Mouse (Mus musculus): ENCODE measurements at regions not wholly inside any gene's neighbourhood (a gene's known extent, or its start where the extent isn't known, plus 50 kb on each side); places are given as distances from the start of the nearest gene placed in this dataset.

DNA sequence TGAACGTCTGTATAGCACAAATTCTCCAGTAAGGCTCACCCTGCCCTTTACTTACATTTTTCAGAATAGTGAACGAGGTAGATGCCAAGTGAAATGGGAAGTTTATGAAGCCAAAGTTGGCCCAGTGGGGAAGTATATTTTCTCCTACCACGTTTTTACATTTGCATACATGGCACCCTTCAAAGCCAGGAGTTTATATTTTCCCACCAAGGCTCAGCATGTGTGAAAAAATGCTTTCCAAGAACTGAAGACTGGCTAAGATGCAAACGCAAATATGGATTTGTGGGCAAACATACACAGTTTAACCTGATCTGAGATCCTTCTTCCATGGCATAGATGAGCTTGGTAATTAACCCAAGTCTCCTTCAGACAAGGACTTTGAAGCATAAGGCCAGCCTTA is 2209.4 kb upstream of the Gm7489 start:
- no peak for DNase-seq

DNA sequence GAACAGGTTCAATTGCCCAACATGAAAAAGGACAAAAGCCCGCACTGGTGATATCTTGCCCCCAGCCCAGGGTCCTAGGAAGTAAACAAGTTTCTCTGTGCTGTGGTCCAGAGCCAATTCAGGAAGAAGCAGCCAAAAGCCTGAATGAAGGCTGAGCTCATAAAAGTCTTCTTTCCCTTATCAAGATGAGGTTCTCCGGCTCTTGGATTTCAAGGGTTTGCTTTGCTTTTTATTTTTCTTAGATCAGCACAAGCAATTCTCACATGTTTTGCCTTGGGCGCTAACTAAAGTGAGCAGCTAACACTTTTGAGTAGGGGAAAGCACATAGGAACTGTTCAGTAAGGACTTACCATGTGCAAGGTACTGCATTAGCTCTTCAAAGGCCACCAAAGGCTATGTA is 2208.0 kb upstream of the Gm7489 start:
- no peak for DNase-seq

DNA sequence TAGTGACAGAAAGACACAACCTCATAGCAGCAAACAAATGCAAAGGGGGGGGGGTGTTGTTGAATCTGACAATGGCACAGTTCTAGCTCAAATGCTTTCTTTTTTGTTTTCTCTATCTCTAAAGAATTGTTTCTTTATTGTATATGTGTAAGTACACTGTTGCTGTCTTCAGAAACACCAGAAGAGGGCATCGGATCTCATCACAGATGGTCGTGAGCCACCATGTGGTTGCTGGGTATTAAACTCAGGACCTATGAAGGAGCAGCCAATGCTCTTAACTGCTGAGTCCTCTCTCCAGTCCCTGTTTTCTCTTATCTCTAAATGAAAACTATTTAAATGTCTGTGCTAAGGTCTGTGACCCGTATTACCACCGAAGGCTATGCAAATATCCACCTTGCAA is 2207.4 kb upstream of the Gm7489 start:
- no peak for DNase-seq

DNA sequence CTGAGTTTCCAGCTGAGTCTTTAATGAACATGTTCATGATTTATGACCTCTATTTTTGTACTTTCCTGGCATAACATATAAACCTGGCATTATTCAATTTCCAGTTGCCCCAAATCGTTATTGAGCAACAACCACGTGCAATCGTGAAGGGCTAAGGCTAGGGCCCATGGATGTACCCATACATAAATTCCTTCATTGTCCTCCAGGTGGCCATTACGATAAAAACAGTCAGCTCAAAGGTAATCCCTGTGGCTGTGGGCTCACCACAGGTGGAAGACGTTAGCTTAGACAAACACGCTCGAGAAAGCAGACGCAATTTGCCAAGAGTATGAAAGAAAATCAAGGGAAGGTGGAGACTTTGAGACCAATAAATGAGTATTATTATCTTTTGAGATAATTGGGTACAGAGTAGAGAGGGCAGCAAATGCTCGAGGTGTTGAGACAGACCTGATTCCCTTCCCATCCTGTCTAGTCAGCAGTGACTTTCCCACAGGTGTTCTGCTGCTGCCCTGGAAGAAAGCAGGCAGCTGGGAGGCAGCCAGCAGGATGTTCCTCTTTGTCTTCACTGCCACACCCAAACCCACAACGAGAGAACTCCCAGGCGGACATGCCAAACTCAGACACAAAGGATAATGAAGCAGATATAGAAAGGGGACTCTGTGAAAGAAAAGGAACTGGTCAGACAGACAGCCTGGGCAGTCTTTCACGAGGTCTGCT is 2205.4 kb upstream of the Gm7489 start:
- DNase-seq: no peak

DNA sequence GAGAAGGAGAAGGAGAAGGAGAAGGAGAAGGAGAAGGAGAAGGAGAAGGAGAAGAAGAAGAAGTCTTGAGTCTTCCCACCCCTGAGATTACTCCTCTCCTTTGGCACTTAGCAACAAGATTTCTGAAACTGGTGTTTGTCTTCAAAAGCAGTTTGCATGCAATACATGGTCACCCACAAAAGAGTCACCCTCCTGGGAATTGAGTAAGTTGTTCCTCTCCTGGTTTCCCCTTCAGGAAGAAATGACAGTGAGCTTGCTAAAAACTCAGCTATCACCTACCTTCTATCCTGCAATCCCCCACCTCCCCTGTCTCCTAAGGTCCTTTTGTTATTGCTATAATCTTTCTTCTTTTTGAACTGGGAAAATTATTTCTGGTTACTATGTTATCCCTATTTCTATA is 2204.2 kb upstream of the Gm7489 start:
- DNase-seq: no peak

DNA sequence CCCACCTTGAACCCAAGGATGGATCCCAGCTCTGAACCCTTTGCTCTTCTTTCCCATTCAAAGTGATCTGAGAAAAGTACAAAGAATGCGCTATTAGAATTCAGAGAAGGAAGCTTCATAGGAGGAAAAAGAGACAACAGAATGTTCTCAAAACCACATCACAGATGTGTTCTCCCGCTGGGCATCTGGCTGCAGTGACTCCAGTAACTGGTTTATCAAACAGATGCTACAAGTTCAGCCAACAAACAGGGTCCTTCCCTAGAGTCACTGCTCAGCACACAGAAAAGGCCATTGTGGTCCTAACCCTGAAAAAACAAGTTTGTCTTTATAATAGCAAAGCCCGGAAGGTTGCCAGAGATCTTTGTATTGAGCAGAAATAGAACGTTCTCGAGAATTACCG is 2203.5 kb upstream of the Gm7489 start:
- no peak for DNase-seq

DNA sequence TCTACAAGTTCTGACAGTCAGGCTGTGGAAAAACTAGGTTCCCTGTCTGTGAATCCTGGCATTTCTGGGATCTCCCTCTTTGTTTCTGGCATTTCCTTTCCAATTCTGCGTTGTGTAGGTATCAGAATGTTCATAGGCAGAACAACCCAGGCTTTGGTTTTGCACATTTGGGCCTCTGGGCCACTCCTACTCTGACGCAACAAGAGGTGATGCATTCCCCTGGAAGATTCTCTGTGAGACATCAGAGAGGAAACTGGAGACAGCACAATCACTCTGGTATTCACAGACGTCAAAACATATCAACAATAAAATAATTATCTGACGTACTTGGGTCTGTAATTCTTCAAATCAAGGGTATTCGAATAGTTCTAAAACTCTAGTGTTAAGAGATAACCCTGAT is 2202.4 kb upstream of the Gm7489 start:
- DNase-seq: no peak

DNA sequence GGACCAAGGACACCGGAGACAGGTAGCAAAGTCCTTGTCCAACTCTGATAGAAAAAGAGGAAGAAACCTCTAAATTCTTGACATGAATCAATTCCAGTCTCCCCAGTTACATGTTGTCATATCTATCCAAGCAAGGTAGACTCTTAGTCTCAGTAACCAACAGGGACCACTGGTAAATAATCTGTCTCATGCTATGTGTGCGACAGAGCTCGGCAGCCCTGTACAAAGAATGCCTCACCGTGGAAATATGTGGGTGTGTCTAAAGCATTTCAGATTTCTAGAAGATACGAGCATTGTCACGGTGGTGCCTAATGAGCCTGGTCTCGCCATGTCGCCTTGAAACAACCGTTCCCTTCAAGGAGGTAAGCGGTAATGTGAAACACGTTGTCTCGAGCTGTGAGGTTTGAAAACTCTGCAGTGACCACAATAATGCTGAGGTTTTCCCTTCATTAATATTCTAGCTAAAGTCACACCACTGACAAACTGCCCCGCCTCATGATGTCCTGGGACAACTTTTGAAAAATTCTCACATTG is 2197.6 kb upstream of the Gm7489 start:
- DNase-seq: no peak

DNA sequence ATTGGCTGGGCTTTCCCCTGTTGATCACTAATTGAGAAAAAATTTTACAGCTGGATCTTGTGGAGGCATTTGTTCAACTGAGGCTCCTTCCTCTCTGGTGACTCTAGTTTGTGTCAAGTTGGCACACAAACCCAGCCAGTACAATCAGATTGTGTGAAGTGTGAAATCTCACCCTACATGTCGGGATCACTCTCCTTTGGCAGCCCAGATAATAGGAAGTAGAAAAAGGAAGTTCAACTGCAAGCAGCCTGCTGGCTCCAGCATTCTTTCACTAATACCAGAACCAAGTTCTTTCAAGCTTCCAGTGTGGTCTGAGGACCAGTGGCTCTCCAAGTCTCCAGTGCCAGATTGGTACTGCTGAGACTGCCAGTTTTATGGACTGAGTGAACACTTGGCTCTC is 2195.2 kb upstream of the Gm7489 start:
- no peak for DNase-seq

DNA sequence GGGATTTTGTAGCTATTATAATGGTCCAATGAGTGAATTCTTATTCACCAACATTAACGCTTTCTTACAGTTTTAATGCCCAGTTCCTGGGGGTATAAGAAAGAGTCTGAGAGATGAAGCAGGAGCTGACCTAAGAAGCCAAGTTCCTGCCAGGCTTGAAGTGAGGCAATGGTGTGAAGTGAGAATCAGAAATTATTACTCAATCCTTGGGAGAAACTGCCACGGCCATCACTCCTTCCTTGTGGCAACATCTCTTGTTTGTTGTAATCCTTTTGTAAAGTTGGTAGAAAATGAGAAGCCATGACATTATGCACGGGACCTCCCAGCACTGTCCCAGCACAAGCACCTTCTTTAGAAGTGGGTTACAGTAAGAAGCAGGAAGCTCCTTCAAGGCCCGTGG is 2192.0 kb upstream of the Gm7489 start:
- DNase-seq: no peak

DNA sequence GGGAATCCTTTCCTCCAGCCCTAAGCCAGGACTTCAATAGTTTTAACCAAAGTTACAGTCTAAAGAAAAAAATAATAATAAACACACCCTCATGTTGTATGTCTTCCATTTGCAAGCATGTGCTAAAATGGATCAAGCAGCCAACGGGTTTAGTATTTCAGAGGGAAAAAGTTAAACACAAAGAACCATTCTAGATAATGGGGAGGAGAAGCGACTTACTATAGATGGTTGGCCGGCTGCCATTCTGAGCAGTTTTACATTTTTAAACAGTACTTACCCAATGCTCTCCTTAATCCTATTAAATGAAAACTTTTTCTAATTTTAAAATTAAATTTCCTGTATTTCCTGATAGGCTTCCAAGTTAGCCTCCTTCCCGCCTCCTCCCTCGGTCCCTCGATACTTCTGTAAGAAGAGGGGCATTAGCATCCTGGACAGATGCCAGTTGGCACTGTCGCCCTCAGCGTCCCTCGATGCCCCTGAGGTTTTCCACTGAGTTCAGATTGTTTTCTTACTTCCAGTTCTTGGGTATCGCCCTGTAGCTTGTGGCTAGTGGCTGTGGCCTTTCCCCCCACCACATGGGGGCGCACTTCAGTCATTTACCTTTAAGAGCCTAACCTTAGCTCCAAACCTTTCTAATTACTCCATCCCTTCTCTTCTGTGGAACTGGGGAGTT is 2188.2 kb upstream of the Gm7489 start:
- DNase-seq: peak; percentile 6

DNA sequence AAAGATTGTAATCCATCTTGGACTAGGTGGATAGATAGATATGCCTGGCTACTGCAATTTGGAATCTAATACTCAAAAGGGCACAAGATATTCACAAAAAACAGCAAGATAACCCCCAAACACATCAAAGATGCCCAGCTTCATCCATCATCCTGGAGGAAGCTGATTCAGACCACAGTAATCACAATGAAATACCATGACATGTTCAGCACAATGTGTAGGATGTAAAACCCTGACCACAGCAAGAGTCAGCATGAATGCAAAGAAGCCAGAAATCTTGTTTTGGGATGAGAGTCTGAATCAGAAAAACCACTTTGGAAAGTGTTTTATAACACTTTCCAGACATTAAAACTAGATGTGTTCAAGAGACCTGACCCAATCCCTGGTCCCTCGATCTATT is 2180.5 kb upstream of the Gm7489 start:
- DNase-seq: no peak

DNA sequence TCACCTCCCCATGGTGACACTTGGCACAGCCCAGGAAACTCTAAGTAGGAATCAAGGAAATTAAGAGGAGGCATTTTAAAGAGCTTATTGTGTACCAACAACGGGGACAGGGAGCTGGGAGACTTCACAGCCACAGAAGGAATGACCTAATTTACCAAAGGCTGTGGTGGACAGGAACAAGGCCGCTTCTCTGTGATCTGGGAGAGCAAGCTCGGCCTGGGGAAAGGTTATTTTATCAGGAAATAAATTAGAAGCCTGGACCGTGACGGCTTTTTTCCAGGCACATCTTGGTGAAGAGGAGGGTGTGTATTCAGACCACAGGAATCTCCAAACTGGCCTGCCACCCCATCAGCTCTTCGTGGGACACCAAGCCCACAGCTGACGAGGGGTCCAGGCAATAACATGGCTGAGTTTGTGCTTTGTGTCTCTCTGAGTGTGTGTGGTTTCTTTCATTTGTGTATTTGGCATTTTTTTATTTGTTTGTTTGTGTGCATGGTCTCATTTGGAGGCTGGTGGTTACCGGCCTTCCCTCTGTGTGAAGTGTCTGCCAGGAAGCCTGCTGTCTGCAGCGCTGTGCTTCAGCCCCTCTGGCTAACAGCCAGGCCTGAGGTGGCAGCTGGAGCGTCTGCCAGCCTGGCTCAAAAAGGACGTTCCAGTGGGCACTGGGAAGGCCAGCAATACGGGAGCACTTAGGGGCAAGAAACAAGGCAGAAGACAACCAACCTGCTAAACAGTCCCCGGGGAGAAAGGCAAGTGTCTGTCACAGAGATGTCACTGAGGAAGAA is 2174.6 kb upstream of the Gm7489 start:
- DNase-seq: peak; percentile 37

DNA sequence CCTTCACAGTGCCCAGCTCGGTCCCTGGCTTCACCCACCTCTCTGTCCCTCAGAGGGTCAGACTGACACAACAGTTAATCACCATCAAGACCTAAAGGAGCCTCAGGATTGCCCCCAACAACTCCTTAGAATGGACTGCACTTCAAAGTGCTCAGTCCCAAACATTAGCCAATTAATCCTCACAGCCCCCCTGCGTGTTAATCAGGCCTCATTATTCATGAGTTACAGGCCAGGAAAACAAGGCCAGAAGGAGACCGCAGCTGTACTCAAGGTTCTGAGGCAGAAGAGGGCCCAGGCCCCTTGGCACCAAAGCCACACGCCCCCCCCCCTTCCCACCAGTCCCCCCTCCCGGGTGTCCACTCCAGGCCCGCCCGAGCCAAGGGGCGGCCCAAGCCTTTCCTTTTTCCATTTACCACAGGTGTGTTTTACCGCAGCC is 2163.8 kb upstream of the Gm7489 start:
- no peak for DNase-seq

DNA sequence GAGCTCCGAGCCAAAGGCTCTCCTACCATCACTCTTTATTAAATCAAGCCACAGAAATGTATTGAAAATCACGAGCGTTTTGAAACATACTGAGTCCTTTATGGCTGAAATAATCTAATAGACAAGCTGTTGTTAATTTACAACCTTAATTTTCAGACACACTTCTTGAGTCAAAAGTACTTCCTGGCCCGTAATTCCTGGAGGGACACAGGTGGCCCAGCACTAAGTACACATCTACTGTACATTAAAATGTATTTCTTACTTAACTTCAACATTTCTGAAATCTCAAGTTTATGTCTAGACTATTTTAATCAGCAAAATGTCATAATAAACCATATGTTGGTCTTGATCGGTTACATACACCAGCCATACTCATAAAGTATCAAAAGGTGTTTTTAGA is 2163.3 kb upstream of the Gm7489 start:
- DNase-seq: no peak

DNA sequence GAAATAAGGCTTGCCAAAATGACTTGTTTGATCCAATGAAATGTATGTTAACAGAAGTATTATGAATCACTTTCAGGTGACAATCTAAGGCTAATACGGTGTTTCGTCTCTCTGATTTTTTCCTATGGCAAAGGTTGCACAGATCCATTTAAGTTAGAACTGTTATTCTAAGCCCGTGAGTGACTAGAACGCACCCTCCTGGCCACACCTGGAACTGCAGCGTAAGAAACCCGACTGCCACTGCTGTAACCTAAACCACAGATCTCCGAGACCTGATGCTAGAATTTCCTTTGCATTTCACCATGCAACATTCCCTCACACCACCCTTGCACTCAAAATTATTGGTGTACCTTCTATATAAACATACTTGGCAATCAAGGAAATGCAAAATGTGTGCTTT is 2160.6 kb upstream of the Gm7489 start:
- no peak for DNase-seq

DNA sequence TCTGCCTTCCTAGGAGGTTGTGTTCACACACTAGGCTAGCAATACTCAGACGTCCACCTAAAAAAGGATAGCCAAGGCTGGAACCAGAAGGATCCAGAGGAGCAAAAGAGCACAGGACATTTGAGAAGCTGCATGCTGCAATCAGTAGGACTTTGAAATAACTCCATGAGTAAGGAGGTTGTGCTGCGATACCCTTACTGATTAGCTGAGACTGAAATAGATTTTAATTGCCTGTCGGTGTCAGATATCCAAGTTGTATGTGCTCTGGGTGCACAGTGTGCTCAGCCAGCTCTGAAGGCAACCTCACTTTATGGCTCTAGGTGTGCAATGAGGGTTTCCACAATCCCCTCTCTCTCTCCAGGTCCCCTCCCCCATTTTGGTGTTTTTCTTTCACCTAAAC is 2159.2 kb upstream of the Gm7489 start:
- DNase-seq: no peak

DNA sequence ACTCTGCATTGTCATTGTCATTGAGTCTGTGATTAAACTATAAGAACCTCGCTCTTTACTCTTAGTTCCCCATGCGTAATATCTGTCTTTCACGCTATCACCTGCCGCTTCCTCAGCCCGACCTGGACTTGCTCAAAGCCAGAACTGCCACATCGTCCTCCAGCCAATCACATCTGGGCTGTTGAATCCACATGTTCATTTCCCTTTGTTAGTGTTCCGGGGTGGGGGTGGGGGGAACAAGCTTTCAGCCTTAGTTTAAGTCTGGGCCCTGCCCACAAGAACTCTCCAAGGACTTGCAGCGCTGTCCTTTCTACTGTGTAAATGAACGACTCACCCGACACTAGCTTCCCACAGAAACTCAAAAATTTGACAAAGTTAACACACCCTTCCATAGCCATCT is 2154.6 kb upstream of the Gm7489 start:
- no peak for DNase-seq

DNA sequence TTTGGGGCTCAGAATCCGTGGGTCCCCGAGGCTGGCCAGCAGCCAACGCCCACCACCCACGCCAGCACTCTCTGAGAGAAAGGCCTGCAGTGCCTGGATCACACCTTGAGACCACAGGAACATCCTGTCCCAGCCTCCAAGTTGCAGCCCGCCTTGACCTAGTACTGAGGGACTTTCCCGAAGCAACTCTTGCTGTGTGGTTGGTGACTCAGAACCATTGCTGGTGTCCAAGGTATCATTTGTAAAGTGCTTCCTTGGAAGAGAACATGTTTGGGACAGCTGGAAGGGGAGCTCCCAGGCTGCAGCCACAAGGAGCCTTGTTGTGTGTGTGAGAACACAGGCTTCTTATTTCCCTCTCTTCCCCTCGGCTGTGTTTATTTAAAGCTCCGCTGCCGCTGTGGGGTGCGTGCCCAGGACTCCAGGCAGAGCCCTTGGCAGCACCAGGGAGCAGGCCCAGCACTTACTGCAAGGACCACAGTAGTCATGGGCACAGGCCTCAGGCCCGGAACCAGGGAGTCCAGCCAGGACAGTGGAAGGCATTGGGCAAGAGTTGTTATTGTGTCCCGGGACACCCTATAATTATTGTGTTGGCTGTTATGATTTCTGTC is 2153.8 kb upstream of the Gm7489 start:
- DNase-seq: no peak

DNA sequence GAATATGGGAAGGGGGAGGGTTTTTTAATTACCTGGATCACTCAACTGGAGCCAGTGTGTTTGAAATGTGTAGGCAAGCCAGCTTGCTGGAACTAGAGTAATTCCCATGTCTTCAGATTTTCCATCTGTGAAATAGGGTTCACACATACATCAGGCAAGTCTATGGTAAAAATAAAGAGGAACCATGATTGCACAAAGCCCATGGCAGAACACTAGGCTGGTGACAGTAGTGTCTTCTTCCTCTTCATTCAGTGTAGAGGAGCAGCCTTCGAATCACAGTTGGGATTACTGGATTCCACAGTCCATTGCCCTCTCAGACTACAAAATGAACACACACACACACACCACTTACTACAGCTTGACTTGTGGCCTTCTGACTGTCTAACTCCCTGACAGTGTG is 2150.5 kb upstream of the Gm7489 start:
- DNase-seq: no peak

Data from kidney, postnatal 14 days (tissue).